Mouse (Mus musculus) ovary, postnatal 10 days (tissue): Measurements from ENCODE around the gene Tgfb2.

ENCODE experiments used
- DNase-seq: peaks from one replicate; pipeline ENCODE4 v3.0.0; 2022; ENCODE audit warnings: low spot score

Tgfb2 gene

DNA sequence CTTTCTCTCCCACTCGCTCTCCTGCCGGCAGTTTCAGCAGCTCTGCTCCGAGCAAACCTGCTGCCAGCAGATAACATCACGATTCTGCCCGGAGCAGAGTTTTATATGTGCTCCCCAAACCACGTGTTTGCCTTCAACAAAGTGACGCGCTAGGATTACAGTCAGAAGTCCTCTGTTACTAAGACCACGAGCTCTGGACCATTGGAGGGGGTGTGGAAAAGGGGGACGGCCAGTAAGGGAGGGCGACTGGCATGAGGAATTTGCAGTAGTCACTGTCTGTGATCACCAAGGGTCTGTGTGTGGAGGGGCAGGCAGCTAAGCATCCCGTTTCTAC, at the start of gene Tgfb2:
TSS of gene Tgfb2 (minus strand) at position 75 of the 334 bp plus-strand sequence.
- no peak for DNase-seq

GRCm38 (mm10) chr1:186749675-186750283, 44.0 kb upstream of the Tgfb2 start:
- DNase-seq: no peak

DNA sequence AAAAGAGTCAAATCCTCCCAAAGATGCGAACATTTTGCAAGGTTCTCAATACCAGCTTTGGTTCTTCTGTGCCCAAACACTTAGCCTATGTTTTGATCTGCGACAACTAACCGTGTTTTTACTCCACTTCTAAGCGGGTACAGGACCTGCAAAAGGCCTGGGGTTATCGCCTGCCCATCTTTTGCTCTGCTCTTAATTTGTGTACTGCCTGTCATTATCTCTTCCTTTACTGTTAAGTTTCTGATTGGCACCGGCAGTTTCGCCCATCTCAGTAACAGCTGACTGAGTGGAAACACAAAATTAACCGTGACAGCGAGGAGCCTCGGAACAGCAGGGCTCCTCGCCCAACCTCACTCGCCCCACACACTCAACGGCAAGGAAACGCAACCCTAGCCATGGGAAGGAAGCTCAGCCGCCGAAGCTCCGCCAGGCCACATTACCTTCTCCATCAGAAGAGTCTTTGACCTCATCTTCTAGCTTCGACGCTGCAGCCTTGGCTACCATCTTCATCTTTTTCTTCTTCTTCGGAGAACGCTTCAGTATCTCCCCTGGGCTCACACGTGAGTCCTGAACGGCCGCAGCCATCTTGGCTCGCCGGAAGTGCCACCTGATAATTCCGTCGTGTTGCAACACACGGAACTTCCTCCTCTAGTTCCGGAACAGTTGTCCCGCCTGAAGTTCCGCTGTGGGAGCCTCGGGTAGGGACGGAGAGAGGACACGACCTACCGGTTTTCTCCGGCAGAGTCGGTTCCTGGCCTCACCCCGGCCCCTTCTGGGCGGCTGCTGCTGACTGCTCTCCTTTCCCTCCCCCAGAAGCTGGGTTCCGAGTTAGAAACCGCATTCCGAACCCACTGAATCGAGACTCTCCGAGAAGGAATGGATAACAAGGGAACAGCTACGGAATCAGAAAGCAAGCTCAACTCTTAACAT, 43.2 kb upstream of the Tgfb2 start, which contains the start of gene Rrp15:
TSS of gene Rrp15 (minus strand) at position 635 of the 930 bp plus-strand sequence.
- peak; percentile 80 for DNase-seq

GRCm38 (mm10) chr1:186739828-186740227, 34.0 kb upstream of the Tgfb2 start:
- no peak for DNase-seq

DNA sequence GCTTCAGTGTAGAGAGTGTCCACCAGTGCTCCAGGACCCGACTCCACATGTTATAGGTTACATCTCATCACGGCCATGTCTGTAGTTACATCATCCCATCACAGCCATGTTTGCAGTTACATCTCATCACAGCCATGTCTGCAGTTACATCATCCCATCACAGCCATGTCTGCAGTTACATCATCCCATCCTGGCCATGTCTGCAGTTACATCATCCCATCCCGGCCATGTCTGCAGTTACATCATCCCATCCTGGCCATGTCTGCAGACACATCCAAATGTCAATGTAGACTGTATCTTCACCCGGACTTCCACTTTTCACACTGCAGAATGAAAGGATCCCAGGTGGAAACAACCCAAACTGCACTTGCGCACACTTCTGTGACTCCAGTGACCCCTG, 29.7 kb upstream of the Tgfb2 start:
- DNase-seq: no peak

- no peak for DNase-seq
Measured at GRCm38 (mm10) chr1:186733052-186733451, 27.3 kb upstream of the Tgfb2 start.

DNA sequence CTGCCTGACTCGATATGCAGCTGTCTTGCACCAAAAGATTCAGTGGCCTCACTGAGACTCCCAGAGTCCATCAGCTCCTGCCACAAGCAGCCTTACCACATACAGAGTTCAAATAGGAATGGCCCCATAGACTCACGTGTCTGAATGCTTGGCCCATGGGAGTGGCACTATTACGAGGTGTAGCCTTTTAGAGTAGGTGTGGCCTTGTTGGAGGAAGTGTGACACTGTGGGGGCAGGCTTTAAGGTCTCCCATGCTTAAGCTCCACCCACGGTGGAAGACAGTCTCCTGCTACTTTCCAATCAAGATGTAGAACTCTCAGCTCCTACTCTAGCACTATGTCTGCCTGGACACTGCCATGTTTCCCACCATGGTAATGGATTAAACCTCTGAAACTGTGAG, 23.0 kb upstream of the Tgfb2 start:
- DNase-seq: no peak

- DNase-seq: no peak
Measured at GRCm38 (mm10) chr1:186726117-186726516, 20.3 kb upstream of the Tgfb2 start.

DNA sequence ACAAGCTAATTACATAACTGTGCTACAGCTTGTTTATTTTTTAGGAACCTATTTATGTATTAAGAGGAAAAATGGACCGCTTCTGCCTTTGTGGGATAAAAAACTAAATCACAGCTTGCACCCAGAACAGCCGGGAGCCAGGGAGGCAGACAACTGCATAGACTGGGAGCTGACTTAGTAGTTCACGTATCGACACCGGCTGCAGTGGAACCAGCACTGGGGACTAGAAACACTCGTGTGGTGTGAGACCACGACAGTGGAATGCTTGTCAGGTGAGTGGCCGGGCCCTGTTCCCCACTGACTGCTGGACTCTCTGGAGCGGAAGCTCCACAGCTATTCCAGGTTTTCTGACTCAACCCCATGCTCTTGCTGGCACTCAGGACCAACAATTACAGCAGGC, 16.5 kb upstream of the Tgfb2 start:
- no peak for DNase-seq

DNA sequence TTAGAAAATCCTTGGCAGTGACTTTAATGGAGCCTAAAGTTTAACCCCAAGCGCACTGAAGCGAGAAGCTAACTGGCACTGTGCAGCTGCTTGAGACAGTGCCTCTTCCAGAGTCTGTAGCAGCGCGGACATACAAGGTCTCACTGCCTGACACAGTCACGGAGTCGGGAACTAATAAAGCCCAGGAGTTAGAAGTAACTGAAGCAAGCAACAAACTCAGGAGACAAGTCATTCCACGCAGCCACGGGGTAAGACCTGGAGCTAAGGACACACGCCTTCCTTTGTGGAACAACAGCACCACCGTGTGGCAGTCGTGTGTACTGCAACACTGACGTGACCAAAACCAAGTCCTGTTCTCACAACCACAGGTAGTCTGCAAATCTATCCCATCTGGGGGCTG, 16.1 kb upstream of the Tgfb2 start:
- peak; percentile 77 for DNase-seq

DNA sequence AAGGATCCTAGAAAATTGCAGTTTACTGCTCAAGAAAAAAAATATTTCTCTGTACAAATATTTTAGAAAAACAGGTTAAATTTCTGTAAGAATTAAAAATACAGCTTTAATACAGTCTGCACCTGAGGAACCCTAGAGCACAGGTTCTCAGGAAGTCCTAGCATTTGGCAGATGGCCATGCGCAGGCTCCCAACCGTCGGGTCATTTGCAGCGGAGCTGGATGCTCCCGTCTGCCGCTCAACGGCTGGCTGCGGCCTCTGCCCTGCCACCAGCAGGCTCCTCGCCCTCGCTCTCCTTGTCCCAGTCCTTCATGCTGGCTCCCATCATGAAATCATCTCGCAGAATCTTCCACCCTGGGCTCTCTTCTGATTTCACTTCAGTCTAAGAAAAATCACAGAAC, 15.4 kb upstream of the Tgfb2 start:
- no peak for DNase-seq

DNA sequence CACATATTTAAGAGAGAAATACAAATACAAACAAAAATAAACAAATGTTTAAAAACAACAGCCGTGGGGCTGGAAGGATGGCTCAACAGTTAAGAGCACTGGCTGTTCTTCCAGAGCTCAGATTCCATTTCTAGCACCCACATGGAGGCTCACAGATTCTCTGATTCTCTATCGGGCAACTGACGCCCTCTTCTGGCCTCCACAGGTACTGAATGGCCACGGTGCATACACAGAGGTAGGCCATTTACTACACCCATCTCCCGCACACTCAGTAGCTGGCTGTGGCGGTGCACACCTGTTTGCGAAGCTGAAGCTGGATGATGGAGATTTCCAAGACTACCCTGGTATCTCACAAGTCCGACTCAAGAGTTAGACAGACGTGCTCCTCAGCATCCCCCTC, 13.9 kb upstream of the Tgfb2 start:
- no peak for DNase-seq

GRCm38 (mm10) chr1:186718881-186719280, 13.1 kb upstream of the Tgfb2 start:
- no peak for DNase-seq

GRCm38 (mm10) chr1:186714980-186715896, 9.4 kb upstream of the Tgfb2 start:
- no peak for DNase-seq

DNA sequence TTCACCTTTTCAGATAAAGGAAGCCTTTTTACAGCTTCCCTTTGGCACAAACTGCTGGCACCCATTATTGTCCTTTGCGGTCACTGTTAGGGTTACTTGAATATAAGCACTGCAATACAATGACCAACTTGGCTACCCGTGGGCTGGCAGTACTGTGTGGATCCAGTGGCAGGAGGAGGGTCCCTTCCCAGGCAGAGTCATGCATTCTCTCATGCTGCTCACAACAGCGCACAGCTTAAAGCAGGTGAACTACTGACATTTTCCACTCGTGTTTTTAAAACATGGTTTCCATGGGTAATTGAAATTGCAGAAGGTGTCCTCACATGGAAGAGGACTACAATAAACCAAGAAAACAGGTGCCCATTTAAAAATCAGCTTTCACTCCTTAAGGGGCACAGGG, 8.4 kb upstream of the Tgfb2 start:
- DNase-seq: no peak

- DNase-seq: no peak
Measured at GRCm38 (mm10) chr1:186712802-186713471, 7.1 kb upstream of the Tgfb2 start.

- DNase-seq: peak; percentile 56
Measured at GRCm38 (mm10) chr1:186705203-186705914, 430 bp downstream of the Tgfb2 start.

- peak; percentile 26 for DNase-seq
Measured at GRCm38 (mm10) chr1:186703980-186704701, 1.6 kb downstream of the Tgfb2 start.

GRCm38 (mm10) chr1:186703256-186703979, 2.4 kb downstream of the Tgfb2 start:
- no peak for DNase-seq
